Mouse (Mus musculus) cerebellum, postnatal 14 days (tissue): ENCODE measurements around the gene Gemin8.

ENCODE experiments used
- DNase-seq, 2 experiments: peaks; one replicate each; pipeline ENCODE4 v3.0.0; 2021; ENCODE audit warnings: mixed read lengths in 2 of 2

Gemin8 gene

GRCm38 (mm10) chrX:166169892-166170799, at the start of gene Gemin8:
TSS of gene Gemin8 (plus strand) at chrX:166170454.
- DNase-seq = peak; percentile 93 to 96

- peak; percentile 48 to 52 for DNase-seq
These were observed 23.0 kb upstream of the Gemin8 start for GRCm38 (mm10) chrX:166147158-166147846.

GRCm38 (mm10) chrX:166162773-166163172, 7.5 kb upstream of the Gemin8 start:
- peak in 1 of 2 experiments; percentile 16 for DNase-seq

- peak; percentile 58 to 65 for DNase-seq
These were observed 2.9 kb upstream of the Gemin8 start for GRCm38 (mm10) chrX:166167307-166167706.

GRCm38 (mm10) chrX:166167923-166168322, 2.3 kb upstream of the Gemin8 start:
- no peak for DNase-seq

DNA sequence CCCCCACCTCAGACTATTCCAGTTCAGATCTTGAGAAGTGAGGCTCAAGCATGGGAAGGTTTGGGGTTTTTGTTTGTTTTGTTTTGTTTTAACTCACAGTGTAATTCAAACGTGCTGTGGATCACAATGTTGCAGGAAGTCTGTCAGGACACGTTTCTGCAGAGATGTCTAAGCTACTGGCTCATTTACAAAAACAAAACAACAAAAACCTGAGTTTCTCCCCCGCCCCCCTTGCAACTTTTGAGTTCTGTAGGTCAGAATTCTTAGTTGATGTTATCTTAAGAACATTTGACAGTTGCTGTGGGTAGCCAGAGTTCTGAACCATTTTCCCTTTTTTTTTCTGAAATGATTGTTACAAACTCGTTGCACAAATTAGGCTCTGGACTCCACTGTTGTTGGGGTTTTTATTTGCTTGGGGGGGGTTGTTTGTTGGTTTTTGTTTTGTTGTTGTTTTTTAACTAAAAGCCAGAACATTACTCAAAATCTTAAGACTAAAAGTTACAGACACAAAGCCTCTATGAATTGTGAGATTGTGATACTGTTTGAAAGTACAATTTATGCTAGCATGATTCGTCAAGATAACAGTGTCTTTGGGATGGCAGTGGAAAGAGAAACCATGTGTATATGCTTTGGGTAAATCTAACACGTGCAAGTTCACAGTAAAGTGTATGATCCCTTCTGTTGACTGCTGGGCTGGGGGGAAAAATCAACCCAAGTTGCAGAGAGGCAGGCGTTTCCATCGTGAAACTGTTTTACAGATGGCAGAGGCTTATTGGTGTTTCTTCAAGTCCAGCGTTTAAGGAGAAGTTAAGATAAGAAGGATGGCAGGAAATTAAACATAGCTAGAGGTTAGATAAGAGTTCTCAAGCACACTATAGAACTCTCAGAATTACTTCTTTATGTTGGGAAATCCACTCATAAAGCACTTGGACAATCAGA, 815 bp downstream of the Gemin8 start:
- no peak for DNase-seq

DNA sequence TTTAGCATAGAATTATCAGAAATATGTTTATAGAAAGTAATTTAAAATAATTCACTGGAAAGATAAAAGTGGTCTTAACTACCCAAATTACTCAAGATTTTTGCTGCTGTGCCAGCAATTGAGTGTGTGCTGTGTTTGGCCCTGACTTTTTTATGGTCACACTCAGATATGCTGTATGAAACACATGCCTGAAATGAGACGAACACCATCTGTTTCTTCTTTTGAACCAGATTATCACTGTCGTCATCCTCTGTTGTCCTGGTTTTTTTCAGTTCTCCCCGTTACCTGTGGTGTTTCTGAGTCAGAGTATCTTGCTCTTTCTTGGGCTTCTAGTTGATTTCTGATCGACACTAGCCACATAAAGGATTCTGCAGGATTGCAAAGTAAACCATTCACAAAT, 1.8 kb downstream of the Gemin8 start:
- no peak for DNase-seq

GRCm38 (mm10) chrX:166172661-166173060, 2.4 kb downstream of the Gemin8 start:
- DNase-seq = peak; percentile 26 to 33

- DNase-seq = peak; percentile 36 to 42
These were observed 3.5 kb downstream of the Gemin8 start for GRCm38 (mm10) chrX:166173796-166174195.

DNA sequence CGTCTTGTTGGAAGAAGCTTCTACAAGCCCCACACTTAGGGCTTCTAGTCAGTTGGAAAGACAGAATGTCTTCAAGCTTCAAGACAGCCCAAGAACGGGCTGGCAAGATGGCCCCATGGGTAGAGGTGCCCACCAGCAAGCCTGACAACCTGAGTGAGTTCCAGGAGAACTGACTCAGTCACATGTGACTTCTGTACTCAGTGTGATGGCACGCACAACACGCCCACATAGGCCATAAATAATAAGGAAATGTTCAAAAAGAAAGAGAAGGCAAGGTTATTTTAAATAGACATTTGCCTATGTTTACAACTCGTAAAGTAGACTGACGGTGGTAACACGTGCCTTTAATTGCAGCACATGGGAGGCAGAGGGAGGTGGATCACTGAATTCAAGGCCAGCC, 7.7 kb downstream of the Gemin8 start:
- no peak for DNase-seq

DNA sequence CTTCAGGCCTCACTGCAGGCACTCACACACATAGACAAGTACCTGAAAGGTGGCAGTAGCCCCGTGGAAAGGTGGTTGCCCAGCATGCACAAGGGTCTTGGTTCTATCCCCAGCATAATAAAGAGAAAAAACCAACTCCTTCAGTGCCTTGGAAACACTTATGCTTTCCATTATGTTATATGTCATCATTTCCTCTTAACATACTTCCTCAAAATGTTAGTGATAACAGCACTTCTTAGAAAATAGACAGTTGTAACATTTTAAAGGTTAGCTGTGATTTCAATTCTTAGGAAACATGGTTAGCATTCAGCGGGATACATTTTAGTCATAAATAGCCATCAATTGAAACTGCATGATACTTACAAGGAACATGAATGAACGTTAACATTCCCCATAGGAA, 12.8 kb downstream of the Gemin8 start:
- no peak for DNase-seq

DNA sequence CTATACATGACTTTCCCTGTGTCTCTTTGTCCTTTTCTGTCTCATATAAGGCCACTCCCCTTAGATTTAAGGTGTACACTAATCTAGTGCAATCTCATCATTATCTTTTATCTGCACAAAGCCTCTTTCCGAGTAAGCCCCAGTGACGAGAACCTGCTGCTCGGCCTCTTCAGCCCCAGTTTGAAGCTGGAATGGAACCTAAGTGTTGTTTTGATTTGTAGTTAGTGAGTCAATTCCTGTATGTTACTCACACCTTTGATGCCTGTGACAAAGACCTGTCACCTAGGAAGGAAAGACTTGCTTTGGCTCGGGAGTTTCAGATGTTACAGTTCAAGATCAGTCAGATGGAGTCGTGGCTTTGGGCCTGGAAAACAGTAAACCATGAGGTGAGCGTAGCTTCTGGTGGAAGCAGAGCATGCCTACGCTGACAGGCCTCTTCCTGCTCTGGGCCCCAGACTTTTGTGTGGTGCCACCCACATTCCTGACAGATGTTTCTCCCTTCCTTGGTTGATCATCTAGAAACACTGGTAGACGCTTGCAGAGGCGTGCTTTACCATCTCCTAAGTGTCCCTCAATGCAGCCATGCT, 15.2 kb downstream of the Gemin8 start:
- DNase-seq = no peak

GRCm38 (mm10) chrX:166187803-166188202, 17.5 kb downstream of the Gemin8 start:
- DNase-seq = no peak

- no peak for DNase-seq
These were observed 26.1 kb downstream of the Gemin8 start for GRCm38 (mm10) chrX:166196327-166196726.

GRCm38 (mm10) chrX:166198266-166198665, 28.0 kb downstream of the Gemin8 start:
- DNase-seq = no peak

- DNase-seq = no peak
These were observed 29.6 kb downstream of the Gemin8 start for GRCm38 (mm10) chrX:166199812-166200211.

GRCm38 (mm10) chrX:166214576-166214975, 44.3 kb downstream of the Gemin8 start:
- no peak for DNase-seq

DNA sequence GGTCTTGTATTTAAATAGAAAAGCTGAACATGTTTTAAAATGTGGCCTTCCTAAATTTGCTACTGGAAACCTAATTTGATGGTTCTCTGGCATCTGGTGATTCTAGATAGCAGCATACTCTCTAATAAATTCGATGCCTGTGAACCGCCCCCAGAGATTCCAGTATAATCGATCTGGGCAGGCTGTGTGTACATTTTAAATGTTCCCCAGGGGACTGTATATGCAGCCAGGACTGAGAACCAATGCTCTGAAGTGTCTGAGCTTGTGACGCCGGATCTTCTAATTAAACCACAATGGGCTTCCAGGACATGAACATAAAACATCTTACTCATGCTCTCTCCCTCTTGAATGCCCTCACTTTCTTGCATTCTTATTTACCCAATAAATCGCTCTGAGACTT, 46.0 kb downstream of the Gemin8 start:
- no peak for DNase-seq

- DNase-seq = no peak
These were observed 46.5 kb downstream of the Gemin8 start for GRCm38 (mm10) chrX:166216720-166217119.

DNA sequence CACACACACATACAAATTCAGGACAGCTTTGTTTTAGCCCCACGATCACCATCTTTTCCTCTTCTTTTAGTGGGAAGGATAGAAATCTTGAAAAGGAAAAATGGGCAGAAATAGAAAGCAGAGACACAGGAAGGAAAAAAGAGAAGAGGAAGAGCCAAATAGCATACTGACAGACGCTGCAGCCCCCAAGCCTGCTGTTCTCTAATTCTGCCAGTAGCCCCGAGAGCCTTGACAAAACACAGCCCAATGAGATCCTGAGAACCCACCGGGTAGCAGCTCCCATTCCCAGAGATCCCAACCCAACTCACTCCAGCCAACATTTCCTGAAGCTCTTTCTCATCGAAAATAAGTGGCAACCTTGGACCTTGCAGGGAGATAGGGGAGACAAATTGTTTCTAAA, 49.1 kb downstream of the Gemin8 start:
- peak; percentile 4 to 6 for DNase-seq

GRCm38 (mm10) chrX:166226856-166227255, 56.6 kb downstream of the Gemin8 start:
- no peak for DNase-seq

DNA sequence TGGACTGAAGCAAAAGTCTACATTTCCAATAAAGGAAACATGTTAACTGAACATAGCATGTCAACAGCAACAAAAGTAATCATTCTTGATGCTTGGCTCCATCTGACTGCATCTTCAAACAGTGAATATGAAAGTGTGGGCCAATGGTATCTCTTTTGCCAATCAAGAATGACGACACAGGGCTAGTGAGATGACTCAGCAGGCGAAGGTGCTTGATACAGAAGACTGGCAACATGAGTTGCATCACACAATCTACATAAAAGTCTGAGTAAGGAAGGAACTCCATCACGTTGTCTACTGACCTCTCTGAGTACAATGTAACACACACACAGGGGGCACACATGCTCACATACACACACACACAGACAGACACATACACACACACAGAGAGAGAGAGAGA, 59.5 kb downstream of the Gemin8 start:
- no peak for DNase-seq
